Mouse (Mus musculus) CD4-positive, CD25-positive, alpha-beta regulatory T cell, adult 9 weeks (primary cell): ENCODE results near the gene Vmn1r71. TPM values are rescaled to one million over a fixed set of nuclear protein-coding genes. Genes with fewer than 3 reads are reported as not detected.

ENCODE experiments used
- polyA plus RNA-seq: library from polyadenylated mRNA; unstranded; fragments of 100-300 nt; shearing (Covaris generic); gene quantifications from one replicate; pipeline ENCODE4 v1.2.1, GENCODE M21; 2017

Vmn1r71 gene
- not detected for polyA plus RNA-seq

DNA sequence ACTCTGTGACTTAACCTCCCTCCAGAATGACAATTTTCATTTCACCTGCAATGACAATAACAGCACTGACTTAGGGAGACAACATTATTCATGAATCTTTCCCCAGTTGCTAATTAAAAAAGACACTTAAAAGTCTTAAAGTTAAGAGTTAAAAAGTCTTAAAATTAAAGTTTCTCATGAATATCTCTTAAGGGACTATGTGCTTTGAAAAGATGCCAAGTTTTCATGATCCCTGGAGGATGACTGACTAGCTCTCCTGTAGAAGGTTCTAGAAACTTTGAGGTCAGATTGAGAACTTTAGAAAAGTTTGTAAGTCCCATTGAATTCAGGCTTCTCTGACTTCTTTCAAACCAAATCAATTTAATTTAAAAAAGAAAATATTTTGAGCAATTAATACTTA lies at the start of gene Vmn1r71:
Gene Vmn1r71, minus strand, starts transcription at position 101 of the 400 bp plus-strand sequence.

Other genes starting within 250 kb of the Vmn1r71 start
- gene Vmn1r68, start 195.9 kb downstream of the Vmn1r71 start, polyA plus RNA-seq = not detected
- gene Vmn1r69, start 140.7 kb downstream of the Vmn1r71 start, polyA plus RNA-seq = not detected
- not detected for gene Vmn1r70, start 122.8 kb downstream of the Vmn1r71 start, polyA plus RNA-seq
- not detected for gene Nlrp4b, start 66.6 kb downstream of the Vmn1r71 start, polyA plus RNA-seq
- gene Zscan4b, start 150.7 kb upstream of the Vmn1r71 start, polyA plus RNA-seq = not detected